Mouse (Mus musculus) cortical plate, adult 2 months (tissue): ENCODE measurements around the gene Prr3.

ENCODE experiments used
- CTCF ChIP-seq: fragments of 200-500 bp; IDR thresholded peaks from 2 replicates; pipeline ENCODE4 v1.5.1; 2011; ENCODE audit warnings: mild to moderate bottlenecking, control low read depth, low read length; ENCODE audit not compliant: insufficient read depth; ENCODE audit errors: extremely low read depth
- POLR2A ChIP-seq: fragments of 200-500 bp; IDR thresholded peaks from 2 replicates; pipeline ENCODE4 v1.6.1; 2011; ENCODE audit warnings: mild to moderate bottlenecking, low read length, control low read depth; ENCODE audit not compliant: insufficient read depth; ENCODE audit errors: extremely low read depth

GRCm38 (mm10) chr17:36022098-36022497 is 42.1 kb upstream of the Prr3 start:
- TF ChIP-seq POLR2A = no peak
- TF ChIP-seq CTCF = no peak
